Comparison of ENCODE assay signal across 28 mouse cellular contexts in genomic region chr8:89501756-89502155, GRCm38 (mm10).
"Had no signal": no experiment of that assay in that cellular context is flagged by ENCODE, and none has a peak within 500 bp of the region (broad histone marks: within the 10 kb centered on the region; RNA-seq: fewer than 3 reads in every experiment).

No protein-coding gene starts in this region.

- H3K36me3 ChIP-seq: embryonic facial prominence, embryonic 10.5 days; embryonic facial prominence, embryonic 12.5 days; embryonic facial prominence, embryonic 13.5 days; embryonic facial prominence, embryonic 15.5 days; forebrain, embryonic 10.5 days; forebrain, embryonic 12.5 days; forebrain, embryonic 15.5 days had no signal

- H3K27ac ChIP-seq: embryonic facial prominence, embryonic 10.5 days; embryonic facial prominence, embryonic 12.5 days; embryonic facial prominence, embryonic 13.5 days; embryonic facial prominence, embryonic 15.5 days; forebrain, embryonic 10.5 days; forebrain, embryonic 12.5 days; forebrain, embryonic 13.5 days; forebrain, embryonic 15.5 days; gastrocnemius, adult 2 months; heart, adult 2 months had no signal

- H3K9ac ChIP-seq: embryonic facial prominence, embryonic 12.5 days; embryonic facial prominence, embryonic 13.5 days; embryonic facial prominence, embryonic 15.5 days; forebrain, embryonic 12.5 days; forebrain, embryonic 13.5 days; forebrain, embryonic 15.5 days; forebrain, postnatal 0 days had no signal

- H3K4me1 ChIP-seq: embryonic facial prominence, embryonic 12.5 days; embryonic facial prominence, embryonic 15.5 days; forebrain, embryonic 12.5 days; forebrain, embryonic 13.5 days; forebrain, embryonic 15.5 days had no signal

- H3K27me3 ChIP-seq: embryonic facial prominence, embryonic 12.5 days; embryonic facial prominence, embryonic 15.5 days; forebrain, embryonic 12.5 days; forebrain, embryonic 15.5 days had no signal

- DNase-seq: cerebellum, adult 18-20 months; cerebellum, adult 2 months; cerebellum, adult 8-10 months; cerebellum, adult 9-10 months; cerebellum, adult 9-11 months; cerebellum, postnatal 10 days; cerebellum, postnatal 14 days; cerebellum, postnatal 25 days; cerebellum, postnatal 36 days; embryo, embryonic 11 days; forebrain, postnatal 0 days; gastrocnemius, adult 2 months; gastrocnemius, postnatal 10 days; gastrocnemius, postnatal 14 days; gastrocnemius, postnatal 25 days; gastrocnemius, postnatal 36 days; heart, adult 2 months had no signal

- H3K4me3 ChIP-seq: embryonic facial prominence, embryonic 10.5 days; embryonic facial prominence, embryonic 12.5 days; embryonic facial prominence, embryonic 13.5 days; embryonic facial prominence, embryonic 15.5 days; erythroblast, embryonic 14.5 days; forebrain, embryonic 10.5 days; forebrain, embryonic 12.5 days; forebrain, embryonic 13.5 days; forebrain, embryonic 15.5 days; gastrocnemius, adult 2 months; heart, adult 2 months had no signal

- ATAC-seq: forebrain, embryonic 13.5 days; forebrain, embryonic 14.5 days; forebrain, embryonic 15.5 days; forebrain, embryonic 16.5 days; forebrain, postnatal 0 days had no signal

- H3K9me3 ChIP-seq: embryonic facial prominence, embryonic 10.5 days; embryonic facial prominence, embryonic 12.5 days; embryonic facial prominence, embryonic 13.5 days; embryonic facial prominence, embryonic 15.5 days; forebrain, embryonic 10.5 days; forebrain, embryonic 12.5 days; forebrain, embryonic 13.5 days; forebrain, embryonic 15.5 days had no signal

- H3K4me2 ChIP-seq: embryonic facial prominence, embryonic 12.5 days; embryonic facial prominence, embryonic 13.5 days; embryonic facial prominence, embryonic 15.5 days; forebrain, embryonic 12.5 days; forebrain, embryonic 13.5 days; forebrain, embryonic 15.5 days had no signal
